Mouse (Mus musculus) thymus, adult 2 months (tissue): ENCODE results near the gene Gm960. TPM values are rescaled to one million over a fixed set of nuclear protein-coding genes. Genes with fewer than 3 reads are reported as not detected.

ENCODE experiments used
- DNase-seq: peaks from one replicate; pipeline ENCODE4 v3.0.0; 2021
- H3K27ac ChIP-seq: fragments of 200-500 bp; 2 replicates; pipeline ENCODE4 v1.5.1; 2012; ENCODE audit warnings: low read length, control low read depth; ENCODE audit not compliant: control insufficient read depth, insufficient read depth
- H3K27me3 ChIP-seq: fragments of 200-500 bp; 2 replicates; pipeline ENCODE4 v1.6.1; 2012; ENCODE audit warnings: mild to moderate bottlenecking, low read length, moderate library complexity, mixed read lengths; ENCODE audit not compliant: control insufficient read depth, insufficient read depth
- H3K36me3 ChIP-seq: fragments of 200-500 bp; 2 replicates; pipeline ENCODE4 v1.6.1; 2012; ENCODE audit warnings: mild to moderate bottlenecking, low read length, moderate library complexity; ENCODE audit not compliant: control insufficient read depth, insufficient read depth
- H3K4me1 ChIP-seq: fragments of 200-500 bp; replicated peaks from 2 replicates; pipeline ENCODE4 v1.6.1; 2012; ENCODE audit warnings: low read length; ENCODE audit not compliant: control insufficient read depth, insufficient read depth
- H3K4me3 ChIP-seq: fragments of 200-500 bp; 2 replicates; pipeline ENCODE4 v1.5.1; 2012; ENCODE audit warnings: mild to moderate bottlenecking, low read length, control low read depth, moderate library complexity; ENCODE audit not compliant: control insufficient read depth, insufficient read depth
- CTCF ChIP-seq: fragments of 200-500 bp; IDR thresholded peaks from 2 replicates; pipeline ENCODE4 v1.5.1; 2012; ENCODE audit warnings: mild to moderate bottlenecking, control low read depth, low read length, moderate library complexity, borderline replicate concordance; ENCODE audit not compliant: control insufficient read depth, poor library complexity, insufficient read depth; ENCODE audit errors: extremely low read depth
- POLR2A ChIP-seq: fragments of 200-500 bp; IDR thresholded peaks from 2 replicates; pipeline ENCODE4 v1.6.1; 2012; ENCODE audit warnings: mild to moderate bottlenecking, low read length, control low read depth, moderate library complexity; ENCODE audit not compliant: control insufficient read depth, poor library complexity, insufficient read depth; ENCODE audit errors: extremely low read depth
- WGBS: fragments of 180-500 bp; shearing (Covaris S2); methylation state at CpG from one replicate; pipeline ENCODE4 v1.1.7; 2018; 5-methylcytosine and 5-hydroxymethylcytosine counted together
- polyA plus RNA-seq: library from polyadenylated mRNA; depleted of rRNA; stranded (reverse); fragments of >200 nt; gene quantifications from 2 replicates; pipeline ENCODE4 v1.2.3, GENCODE M21; 2012

Gm960 gene
- polyA plus RNA-seq, 1 experiment: 0.04 TPM

DNA sequence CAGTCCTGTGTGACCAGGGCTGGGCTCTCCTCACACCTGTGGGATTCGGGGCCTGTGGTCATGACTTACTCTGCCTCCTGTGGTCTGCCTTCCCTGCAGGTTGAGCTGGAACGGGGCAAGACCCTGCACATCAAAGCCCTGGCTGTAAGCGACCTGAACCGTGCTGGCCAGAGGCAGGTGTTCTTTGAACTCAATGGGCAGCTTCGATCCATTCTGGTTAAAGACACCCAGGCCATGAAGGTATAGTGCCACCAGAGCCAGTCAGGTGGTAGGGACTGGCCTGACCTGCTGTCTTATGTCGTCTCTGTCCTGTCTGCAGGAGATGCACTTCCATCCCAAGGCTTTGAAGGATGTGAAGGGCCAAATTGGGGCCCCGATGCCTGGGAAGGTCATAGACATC lies 77.7 kb downstream of the Gm960 start:
- no peaks in the 10 kb centered on the region for H3K36me3 ChIP-seq
- no peak overlapping the region for H3K4me3 ChIP-seq
- DNase-seq: no peak
- peaks cover 10% of the 10 kb centered on the region for H3K4me1 ChIP-seq
- WGBS: 90% methylated on average over 7 of the region's 7 CpGs
- TF ChIP-seq CTCF: no peak
- TF ChIP-seq POLR2A: no peak
- H3K27ac ChIP-seq: no peak overlapping the region
- no peaks in the 10 kb centered on the region for H3K27me3 ChIP-seq

DNA sequence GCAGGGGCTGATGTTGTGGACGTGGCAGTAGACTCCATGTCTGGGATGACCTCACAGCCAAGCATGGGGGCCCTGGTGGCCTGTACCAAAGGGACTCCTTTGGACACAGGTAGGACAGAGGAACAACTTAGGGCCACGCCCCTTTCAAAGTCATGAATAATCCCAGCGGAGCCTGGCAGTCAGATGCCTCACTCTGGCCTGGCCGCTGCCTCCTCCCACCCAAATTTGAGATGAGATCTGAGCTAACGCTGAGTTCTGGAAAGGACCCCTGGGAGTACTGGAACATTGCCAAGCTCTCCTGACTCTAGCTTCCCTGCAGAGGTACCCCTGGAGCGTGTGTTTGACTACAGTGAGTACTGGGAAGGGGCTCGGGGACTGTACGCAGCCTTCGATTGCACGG lies 79.0 kb downstream of the Gm960 start:
- WGBS: 96% methylated on average over 10 of the region's 10 CpGs
- TF ChIP-seq POLR2A (no peak), CTCF (no peak)
- DNase-seq: no peak

DNA sequence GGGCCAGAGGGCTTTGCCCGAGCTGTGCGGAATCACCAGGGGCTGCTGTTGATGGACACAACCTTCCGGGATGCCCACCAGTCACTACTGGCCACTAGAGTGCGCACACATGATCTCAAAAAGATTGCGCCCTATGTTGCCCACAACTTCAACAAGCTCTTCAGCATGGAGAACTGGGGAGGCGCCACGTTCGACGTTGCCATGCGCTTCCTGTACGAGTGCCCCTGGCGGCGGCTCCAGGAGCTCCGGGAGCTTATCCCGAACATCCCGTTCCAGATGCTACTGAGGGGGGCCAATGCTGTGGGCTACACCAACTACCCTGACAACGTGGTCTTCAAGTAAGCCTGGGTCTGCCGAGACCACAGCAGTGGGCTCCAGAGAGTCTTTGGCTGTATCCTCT lies 80.3 kb downstream of the Gm960 start:
- Histone ChIP-seq H3K4me1 (peaks cover 9% of the 10 kb centered on the region), H3K27ac (no peak overlapping the region), H3K36me3 (no peaks in the 10 kb centered on the region), H3K4me3 (no peak overlapping the region), H3K27me3 (no peaks in the 10 kb centered on the region)
- DNase-seq: no peak
- 60% methylated on average over 18 of the region's 18 CpGs for WGBS
- TF ChIP-seq CTCF (no peak), POLR2A (no peak)

More for the DNA sequence above, 79.0 kb downstream of the Gm960 start:
- peaks cover 8% of the 10 kb centered on the region for H3K4me1 ChIP-seq
- H3K36me3 ChIP-seq: no peaks in the 10 kb centered on the region
- no peak overlapping the region for H3K4me3 ChIP-seq
- H3K27ac ChIP-seq: no peak overlapping the region
- no peaks in the 10 kb centered on the region for H3K27me3 ChIP-seq

DNA sequence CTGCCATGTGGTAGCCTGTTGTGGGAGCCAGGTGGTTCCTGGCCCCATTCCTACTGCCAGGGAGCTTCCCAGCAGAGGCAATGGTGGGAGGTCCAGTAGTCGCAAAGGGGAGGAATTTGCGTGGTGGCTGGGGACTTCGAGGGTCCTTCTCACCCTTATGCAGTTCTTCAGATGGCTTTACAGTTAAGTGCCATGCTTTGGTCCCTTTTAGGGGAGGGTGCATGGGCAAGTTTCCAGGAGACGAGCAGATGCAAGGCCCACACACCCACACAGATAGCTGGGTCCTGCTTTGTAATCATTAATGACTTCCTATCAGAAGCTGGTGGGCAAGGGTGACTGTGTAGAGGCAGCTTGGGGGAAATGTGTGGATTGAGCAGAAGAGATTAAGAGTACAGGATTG lies 81.9 kb downstream of the Gm960 start:
- Histone ChIP-seq H3K27me3 (no peaks in the 10 kb centered on the region), H3K27ac (no peak overlapping the region), H3K4me3 (no peak overlapping the region), H3K4me1 (peaks cover 9% of the 10 kb centered on the region), H3K36me3 (no peaks in the 10 kb centered on the region)
- 79% methylated on average over 4 of the region's 4 CpGs for WGBS
- DNase-seq: no peak
- no peak for TF ChIP-seq CTCF
- TF ChIP-seq POLR2A: no peak

DNA sequence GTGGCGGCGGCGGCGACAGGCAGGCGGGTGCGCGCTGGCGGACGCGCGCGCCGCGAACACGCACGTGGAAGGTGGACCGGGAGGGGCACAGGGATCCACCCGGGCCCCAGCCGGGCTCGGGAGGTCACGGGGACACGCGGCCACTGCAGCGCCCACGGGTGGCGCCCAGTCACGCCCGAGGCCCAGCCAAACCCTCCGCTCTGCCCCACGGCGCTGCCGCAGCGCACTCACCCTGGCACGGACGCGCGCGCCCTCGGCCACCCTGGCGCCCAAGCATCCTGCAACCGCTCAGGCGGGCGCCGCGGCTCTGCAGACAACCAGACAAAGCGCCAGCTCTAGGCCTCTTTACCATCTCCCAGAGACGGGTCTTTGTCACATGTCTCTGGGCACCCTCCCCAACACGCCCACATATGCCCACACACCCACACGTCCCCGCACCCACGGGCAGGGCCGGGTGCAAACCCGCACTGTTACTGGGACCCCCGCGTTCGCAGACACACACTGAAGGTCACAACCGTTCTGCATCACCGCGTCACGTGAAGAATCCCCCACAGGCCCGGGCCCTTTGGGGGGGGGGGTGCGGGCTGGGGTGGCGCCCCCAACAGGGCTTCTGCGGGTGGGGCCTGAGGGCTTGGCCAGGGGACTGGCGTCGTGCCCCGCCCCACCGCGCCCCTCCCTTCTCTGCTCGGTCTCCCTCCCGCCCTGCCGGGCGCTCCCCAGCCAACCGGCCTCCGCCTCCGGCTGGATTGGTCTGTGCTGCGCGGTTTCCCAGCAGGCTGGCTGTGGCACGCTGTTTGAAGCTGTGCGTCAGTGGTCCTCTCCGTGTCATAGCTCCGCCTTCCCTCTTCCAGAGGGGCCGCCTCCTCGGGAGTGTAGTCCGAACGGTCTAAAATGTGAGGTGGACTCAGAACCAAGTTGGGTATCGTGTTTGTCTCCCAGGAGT lies 83.0 kb downstream of the Gm960 start, which contains the start of gene Lrfn4:
Gene Lrfn4 (minus strand): TSS at position 517 of the 943 bp plus-strand sequence.
- WGBS: under 1% methylated on average over 83 of the region's 87 CpGs
- H3K36me3 ChIP-seq: no peaks in the 10 kb centered on the region
- no peak within 1 kb of the TSS for H3K27ac ChIP-seq
- DNase-seq: peak; percentile 40
- peaks cover 9% of the 10 kb centered on the region for H3K4me1 ChIP-seq
- peak within 1 kb of the TSS; percentile 51 for H3K4me3 ChIP-seq
- no peaks in the 10 kb centered on the region for H3K27me3 ChIP-seq
- no peak for TF ChIP-seq CTCF
- 0 out of 2 replicates have a peak, but pooled peaks have one; percentile 35 for TF ChIP-seq POLR2A

DNA sequence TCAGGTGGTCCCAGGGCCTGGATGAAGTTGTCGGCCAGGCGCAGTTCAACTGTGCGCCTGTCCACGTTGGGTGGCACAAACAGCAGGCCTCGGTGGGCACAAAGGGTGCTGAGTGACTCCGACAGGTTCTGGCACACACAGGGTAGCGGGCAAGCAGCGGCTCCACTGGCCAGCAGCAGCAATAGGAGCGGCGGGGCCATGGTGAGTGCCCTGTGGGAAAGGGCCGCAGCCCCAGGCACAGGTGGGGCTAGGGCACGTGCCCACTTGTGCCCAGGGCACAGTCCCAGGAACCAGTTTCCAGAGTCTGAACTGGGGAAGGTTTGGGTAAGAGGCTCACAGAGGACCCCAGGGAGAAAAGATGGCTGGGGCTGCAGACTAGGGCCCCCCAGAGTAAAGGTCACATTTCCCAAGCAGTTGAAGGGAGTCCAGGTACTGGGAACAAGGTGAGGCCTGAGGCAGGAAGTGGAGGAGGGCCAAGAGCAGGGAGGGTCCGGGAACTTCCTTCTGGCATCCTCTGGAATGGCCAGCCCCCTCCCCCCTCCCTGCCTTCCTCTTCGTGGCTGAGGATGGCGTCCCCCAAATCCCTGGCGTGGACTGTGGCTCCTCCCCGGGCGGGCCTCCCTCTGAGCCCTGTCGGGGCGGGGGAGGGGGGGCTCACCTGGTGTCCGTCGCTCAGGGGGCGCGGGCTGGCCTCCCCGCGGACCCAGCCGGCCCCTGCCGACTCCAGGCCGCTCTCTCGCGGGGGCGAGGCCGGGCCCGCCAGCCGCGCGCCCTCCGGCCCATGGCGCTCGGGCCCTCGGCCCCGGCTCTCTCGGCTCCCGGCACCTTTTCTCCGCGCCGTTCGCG lies 83.9 kb downstream of the Gm960 start:
- Histone ChIP-seq H3K27ac (no peak overlapping the region), H3K4me3 (peak overlapping the region; percentile 51), H3K36me3 (no peaks in the 10 kb centered on the region), H3K27me3 (no peaks in the 10 kb centered on the region), H3K4me1 (peaks cover 9% of the 10 kb centered on the region)
- no peak for DNase-seq
- 25% methylated on average over 47 of the region's 49 CpGs for WGBS
- TF ChIP-seq POLR2A: no peak
- no peak for TF ChIP-seq CTCF
